Mouse (Mus musculus) small intestine, adult 2 months (tissue): ENCODE measurements around the gene Dgke.

Source experiments
- CTCF ChIP-seq: fragments of 200-500 bp; IDR thresholded peaks from 2 replicates; pipeline ENCODE4 v1.5.1; 2012; ENCODE audit warnings: low read depth, mild to moderate bottlenecking, control low read depth, inconsistent platforms, low read length, moderate library complexity, mixed read lengths; ENCODE audit not compliant: insufficient replicate concordance, insufficient read length; ENCODE audit errors: extremely low read depth
- POLR2A ChIP-seq: fragments of 200-500 bp; IDR thresholded peaks from 2 replicates; pipeline ENCODE4 v1.6.1; 2012; ENCODE audit warnings: low read depth, mild to moderate bottlenecking, control low read depth, inconsistent platforms, low read length, moderate library complexity

DNA sequence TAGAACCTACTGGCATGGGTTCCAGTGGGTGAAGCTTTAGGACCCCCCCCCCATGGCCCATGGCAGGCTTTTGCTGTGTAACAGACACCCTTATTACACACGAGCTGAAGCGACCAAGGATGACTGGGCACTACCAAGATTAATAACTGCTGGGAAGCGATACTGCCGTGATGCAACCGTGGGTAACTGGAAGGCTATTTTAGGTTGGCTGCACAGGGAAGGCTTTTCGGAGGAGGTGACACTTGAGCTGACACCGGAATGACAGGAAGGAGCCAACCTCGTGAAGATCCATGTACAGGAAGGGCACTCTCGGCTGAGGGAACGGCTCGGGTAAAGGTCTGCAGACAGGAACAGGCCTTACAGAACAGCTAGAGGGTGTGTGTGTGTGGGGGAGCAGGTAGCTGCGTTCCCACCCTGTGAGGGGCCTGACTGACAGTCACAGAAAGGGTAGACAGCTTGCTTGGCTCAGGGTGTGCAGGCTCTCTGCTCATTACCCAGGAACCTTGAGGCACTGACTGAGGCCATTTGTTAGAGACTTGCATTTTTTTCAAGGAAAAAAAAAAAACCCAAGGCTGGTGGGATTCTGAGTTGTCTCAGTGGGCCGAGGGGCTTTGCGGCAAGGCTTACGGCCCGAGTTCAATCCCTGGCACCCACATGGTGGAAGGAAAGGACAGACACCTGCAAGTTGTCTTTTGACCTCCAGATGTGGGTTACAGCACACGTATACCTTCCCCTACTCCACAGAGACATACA lies 31.6 kb upstream of the Dgke start:
- no peak for TF ChIP-seq CTCF
- no peak for TF ChIP-seq POLR2A
